Mouse (Mus musculus) heart, embryonic 16.5 days (tissue): ENCODE measurements around the gene Ccl6. TPM values are rescaled to one million over a fixed set of nuclear protein-coding genes. Genes with fewer than 3 reads are reported as not detected.

ENCODE experiments used
- ATAC-seq: fragments of 200-750 bp; cut with Nextera tagmentation; replicated peaks from 2 replicates; pipeline ENCODE4 v1.8.0; 2017; ENCODE audit warnings: moderate number of reproducible peaks; ENCODE audit not compliant: insufficient read depth, low FRiP score; ENCODE audit errors: extremely low read depth
- H3K27ac ChIP-seq: fragments of 300-500 bp; sonication (generic); 2 replicates; pipeline ENCODE4 v1.5.1; 2014; ENCODE audit warnings: mild to moderate bottlenecking, low read length, control low read depth, moderate library complexity
- H3K27me3 ChIP-seq: fragments of 300-500 bp; sonication (generic); 2 replicates; pipeline ENCODE4 v1.6.1; 2014; ENCODE audit warnings: low read length, mixed read lengths; ENCODE audit not compliant: control insufficient read depth, insufficient read depth
- H3K36me3 ChIP-seq: fragments of 300-500 bp; sonication (generic); 2 replicates; pipeline ENCODE4 v1.6.1; 2014; ENCODE audit not compliant: control insufficient read depth, insufficient read depth
- H3K4me1 ChIP-seq: fragments of 300-500 bp; sonication (generic); 2 replicates; pipeline ENCODE4 v1.6.1; 2014; ENCODE audit warnings: low read length, mixed read lengths; ENCODE audit not compliant: control insufficient read depth, insufficient read depth
- H3K4me2 ChIP-seq: fragments of 300-500 bp; sonication (generic); 2 replicates; pipeline ENCODE4 v1.6.1; 2014; ENCODE audit warnings: low read depth, mild to moderate bottlenecking, control low read depth, low read length
- H3K4me3 ChIP-seq: fragments of 300-500 bp; sonication (generic); 2 replicates; pipeline ENCODE4 v1.5.1; 2014; ENCODE audit warnings: mild to moderate bottlenecking, control low read depth, low read length
- H3K9ac ChIP-seq: fragments of 300-500 bp; sonication (generic); 2 replicates; pipeline ENCODE4 v1.6.1; 2014; ENCODE audit warnings: low read length, control low read depth
- H3K9me3 ChIP-seq: fragments of 300-500 bp; sonication (generic); replicated peaks from 2 replicates; pipeline ENCODE4 v1.6.1; 2016; ENCODE audit warnings: low read length; ENCODE audit not compliant: control insufficient read depth
- WGBS: fragments of 180-500 bp; shearing (Covaris S2); extraction: QIAGEN DNeasy Blood & Tissue Kit; methylation state at CpG from one replicate; pipeline ENCODE4 v1.1.7; 2014; 5-methylcytosine and 5-hydroxymethylcytosine counted together
- polyA plus RNA-seq: library from polyadenylated mRNA; unstranded; fragments of >200 nt; fragmentation: Nextera tagmentation; extraction: Ambion mirVana; gene quantifications from 2 replicates; pipeline ENCODE4 v1.2.1, GENCODE M21; 2015

Gene Ccl6
- polyA plus RNA-seq, 1 experiment from 2014 or later: 5.5 TPM

GRCm38 (mm10) chr11:83583450-83583754 is 9.5 kb downstream of the Ccl6 start:
- no peak for ATAC-seq
- Histone ChIP-seq H3K4me3 (no peak overlapping the region), H3K4me1 (no peaks in the 10 kb centered on the region), H3K27ac (no peak overlapping the region), H3K36me3 (no peaks in the 10 kb centered on the region), H3K4me2 (no peak overlapping the region), H3K9me3 (no peaks in the 10 kb centered on the region), H3K27me3 (no peaks in the 10 kb centered on the region), H3K9ac (no peak overlapping the region)

- no peak for ATAC-seq
- no peak overlapping the region for H3K4me3 ChIP-seq
- H3K4me2 ChIP-seq: no peak overlapping the region
- H3K9ac ChIP-seq: no peak overlapping the region
- no peaks in the 10 kb centered on the region for H3K9me3 ChIP-seq
- WGBS: 44% methylated on average over 4 of the region's 4 CpGs
- H3K36me3 ChIP-seq: no peaks in the 10 kb centered on the region
- no peak overlapping the region for H3K27ac ChIP-seq
- H3K4me1 ChIP-seq: no peaks in the 10 kb centered on the region
- no peaks in the 10 kb centered on the region for H3K27me3 ChIP-seq
Measured at GRCm38 (mm10) chr11:83582626-83583449, 10.0 kb downstream of the Ccl6 start.

- Histone ChIP-seq H3K36me3 (no peaks in the 10 kb centered on the region), H3K27me3 (no peaks in the 10 kb centered on the region), H3K4me3 (no peak overlapping the region), H3K9me3 (no peaks in the 10 kb centered on the region), H3K4me2 (no peak overlapping the region), H3K9ac (no peak overlapping the region), H3K4me1 (no peaks in the 10 kb centered on the region), H3K27ac (no peak overlapping the region)
- WGBS: 61% methylated on average over 4 of the region's 4 CpGs
- ATAC-seq: no peak
Measured at GRCm38 (mm10) chr11:83581626-83582610, 11.0 kb downstream of the Ccl6 start.

- H3K36me3 ChIP-seq: no peaks in the 10 kb centered on the region
- H3K4me1 ChIP-seq: no peaks in the 10 kb centered on the region
- no peak overlapping the region for H3K9ac ChIP-seq
- H3K4me3 ChIP-seq: no peak overlapping the region
- H3K27ac ChIP-seq: no peak overlapping the region
- no peak for ATAC-seq
- 24% methylated on average over 1 of the region's 1 CpGs for WGBS
- no peaks in the 10 kb centered on the region for H3K27me3 ChIP-seq
- H3K4me2 ChIP-seq: no peak overlapping the region
- H3K9me3 ChIP-seq: no peaks in the 10 kb centered on the region
Measured at GRCm38 (mm10) chr11:83580699-83581232, 12.1 kb downstream of the Ccl6 start.

- WGBS: 70% methylated on average over 3 of the region's 3 CpGs
- no peaks in the 10 kb centered on the region for H3K4me1 ChIP-seq
- no peak overlapping the region for H3K4me2 ChIP-seq
- no peak overlapping the region for H3K9ac ChIP-seq
- no peaks in the 10 kb centered on the region for H3K9me3 ChIP-seq
- ATAC-seq: no peak
- H3K36me3 ChIP-seq: no peaks in the 10 kb centered on the region
- no peak overlapping the region for H3K4me3 ChIP-seq
- no peaks in the 10 kb centered on the region for H3K27me3 ChIP-seq
- H3K27ac ChIP-seq: no peak overlapping the region
Measured at GRCm38 (mm10) chr11:83578999-83579398, 13.9 kb downstream of the Ccl6 start.

- Histone ChIP-seq H3K9me3 (no peaks in the 10 kb centered on the region), H3K4me1 (no peaks in the 10 kb centered on the region), H3K36me3 (no peaks in the 10 kb centered on the region), H3K4me3 (no peak within 1 kb of the TSS), H3K27me3 (no peaks in the 10 kb centered on the region), H3K9ac (no peak within 1 kb of the TSS), H3K4me2 (no peak within 1 kb of the TSS), H3K27ac (no peak within 1 kb of the TSS)
- 60% methylated on average over 2 of the region's 2 CpGs for WGBS
- ATAC-seq: no peak
Measured at GRCm38 (mm10) chr11:83578186-83578760, 14.6 kb downstream of the Ccl6 start, which contains the start of gene Ccl9. TSS of gene Ccl9 (minus strand) at chr11:83578636.

- Histone ChIP-seq H3K9me3 (no peaks in the 10 kb centered on the region), H3K36me3 (no peaks in the 10 kb centered on the region), H3K4me3 (no peak overlapping the region), H3K27ac (no peak overlapping the region), H3K4me2 (no peak overlapping the region), H3K9ac (no peak overlapping the region), H3K27me3 (no peaks in the 10 kb centered on the region), H3K4me1 (no peaks in the 10 kb centered on the region)
- 74% methylated on average over 4 of the region's 4 CpGs for WGBS
- ATAC-seq: no peak
Measured at GRCm38 (mm10) chr11:83576927-83577555, 15.8 kb downstream of the Ccl6 start.

GRCm38 (mm10) chr11:83572834-83573233 is 20.1 kb downstream of the Ccl6 start:
- WGBS: 52% methylated on average over 9 of the region's 9 CpGs
- Histone ChIP-seq H3K9me3 (no peaks in the 10 kb centered on the region), H3K4me2 (no peak overlapping the region), H3K36me3 (no peaks in the 10 kb centered on the region), H3K9ac (no peak overlapping the region), H3K27me3 (no peaks in the 10 kb centered on the region), H3K4me1 (no peaks in the 10 kb centered on the region), H3K27ac (no peak overlapping the region), H3K4me3 (no peak overlapping the region)
- no peak for ATAC-seq
